Mouse (Mus musculus): Measurements from ENCODE around the gene Ctsll3.

DNA sequence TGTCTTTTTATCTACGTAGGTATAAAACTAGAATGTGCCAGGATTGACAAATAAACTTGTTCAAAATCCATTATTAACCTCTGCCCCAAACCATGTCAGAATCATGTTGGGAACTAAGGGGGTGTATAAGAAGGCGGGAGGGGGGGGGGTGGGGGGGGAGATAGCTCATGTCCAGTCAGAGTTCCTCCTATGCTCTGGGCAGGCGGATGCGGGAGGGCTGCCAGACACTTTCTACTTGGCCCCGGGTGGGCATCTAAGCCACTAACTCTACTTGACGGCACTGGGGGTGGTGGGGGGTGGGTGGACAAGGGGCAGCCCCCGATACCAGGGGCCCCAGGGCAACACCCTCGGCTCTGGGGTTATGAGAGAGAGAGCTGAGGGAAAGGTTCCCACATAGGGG lies 40.5 kb upstream of the Ctsll3 start:
- TF ChIP-seq CTCF (IDR thresholded peaks at IDR 0.05; ENCODE audit: low read depth, low read length) = no peak
- TF ChIP-seq POLR2AphosphoS5 (IDR thresholded peaks at IDR 0.05; ENCODE audit: insufficient replicate concordance, low read depth, low read length) = no peak

All from G1E (cell line).